ENCODE assay signal across 29 mouse cellular contexts in genomic region chr12:4836959-4837358, GRCm38 (mm10). TPM values are rescaled to one million over a fixed set of nuclear protein-coding genes. Genes with fewer than 3 reads are reported as not detected.
DNase-seq lines count a peak whose midpoint lies in the region; ATAC-seq lines count a peak whose summit lies in the region.
"Had no signal": no experiment of that assay in that cellular context is flagged by ENCODE, and none has a peak within 500 bp of the region (broad histone marks: within the 10 kb centered on the region; RNA-seq: fewer than 3 reads in every experiment).

No protein-coding gene starts in this region.

- H3K36me3 ChIP-seq in intestine, embryonic 16.5 days (ENCODE audit: control insufficient read depth, insufficient read depth, low read length) = no peaks in the 10 kb centered on the region
- H3K36me3 ChIP-seq in intestine, embryonic 15.5 days = no peaks in the 10 kb centered on the region
- H3K36me3 ChIP-seq: forebrain, embryonic 12.5 days had no signal

- peaks cover 5% of the 10 kb centered on the region; the same call in 1 of the 2 replicates for H3K4me1 ChIP-seq in intestine, embryonic 16.5 days (ENCODE audit: control insufficient read depth, insufficient read depth, low read length)
- 0 out of 2 replicates have a peak, but pooled peaks cover 11% of the 10 kb centered on the region for H3K4me1 ChIP-seq in intestine, embryonic 15.5 days (replicated peaks)

- H3K27ac ChIP-seq in intestine, embryonic 16.5 days (ENCODE audit: low read length) = no peak overlapping the region
- no peak overlapping the region for H3K27ac ChIP-seq in intestine, embryonic 15.5 days
- H3K27ac ChIP-seq: embryonic facial prominence, embryonic 10.5 days; embryonic facial prominence, embryonic 13.5 days; forebrain, embryonic 12.5 days; forebrain, embryonic 15.5 days; gastrocnemius, adult 2 months; hindbrain, embryonic 10.5 days; hindbrain, embryonic 13.5 days had no signal

- 0 out of 2 replicates have a peak, but pooled peaks have one; percentile 22 for ATAC-seq in intestine, embryonic 16.5 days
- ATAC-seq in intestine, embryonic 15.5 days = no peak
- ATAC-seq: forebrain, embryonic 15.5 days; hindbrain, embryonic 16.5 days; intestine, postnatal 0 days had no signal

- no peak overlapping the region for H3K4me2 ChIP-seq in intestine, embryonic 16.5 days (ENCODE audit: low read depth, low read length)
- H3K4me2 ChIP-seq in intestine, embryonic 15.5 days (replicated peaks) = no peak overlapping the region
- H3K4me2 ChIP-seq: embryonic facial prominence, embryonic 13.5 days; forebrain, embryonic 12.5 days; forebrain, embryonic 15.5 days; heart, embryonic 11.5 days; hindbrain, embryonic 13.5 days had no signal

- H3K9ac ChIP-seq in intestine, embryonic 16.5 days (ENCODE audit: low read depth, low read length) = no peak overlapping the region
- H3K9ac ChIP-seq in intestine, embryonic 15.5 days = no peak overlapping the region
- H3K9ac ChIP-seq: embryonic facial prominence, embryonic 13.5 days; forebrain, embryonic 12.5 days; forebrain, embryonic 15.5 days; hindbrain, embryonic 13.5 days had no signal

- H3K4me3 ChIP-seq in intestine, embryonic 16.5 days (ENCODE audit: low read length) = no peak overlapping the region
- H3K4me3 ChIP-seq in intestine, embryonic 15.5 days (replicated peaks) = no peak overlapping the region
- H3K4me3 ChIP-seq: embryonic facial prominence, embryonic 10.5 days; embryonic facial prominence, embryonic 13.5 days; erythroblast, embryonic 14.5 days; forebrain, embryonic 12.5 days; forebrain, embryonic 15.5 days; gastrocnemius, adult 2 months; hindbrain, embryonic 10.5 days; hindbrain, embryonic 13.5 days had no signal

- H3K27me3 ChIP-seq in intestine, embryonic 16.5 days (replicated peaks; ENCODE audit: control insufficient read depth, insufficient read depth, low read length) = no peaks in the 10 kb centered on the region
- no peaks in the 10 kb centered on the region for H3K27me3 ChIP-seq in intestine, embryonic 15.5 days (replicated peaks)

- DNase-seq in adrenal gland, adult 2 months = peak; percentile 37
- no peak for DNase-seq in adrenal gland, adult 18-20 months (ENCODE audit: low spot score in 2 of 2)
- DNase-seq in MN1 (ENCODE audit: low spot score) = peak; percentile 89
- peak; percentile 49 for DNase-seq in adrenal gland, postnatal 14 days
- no peak for DNase-seq in kidney, adult 11 months
- no peak for DNase-seq in heart, postnatal 4 days
- DNase-seq: B cell, adult 2 months; cerebellum, adult 11-12 months; cerebellum, adult 8-10 months; cerebellum, postnatal 10 days; cerebellum, postnatal 36 days; embryo, embryonic 11 days; gastrocnemius, adult 2 months; gastrocnemius, postnatal 14 days; heart, adult 11 months; kidney, adult 9 months had no signal

- no peaks in the 10 kb centered on the region for H3K9me3 ChIP-seq in intestine, embryonic 16.5 days (ENCODE audit: control insufficient read depth, low read length)
- no peaks in the 10 kb centered on the region for H3K9me3 ChIP-seq in intestine, embryonic 15.5 days
- H3K9me3 ChIP-seq: embryonic facial prominence, embryonic 10.5 days; embryonic facial prominence, embryonic 13.5 days; forebrain, embryonic 12.5 days; forebrain, embryonic 15.5 days; G1E; hindbrain, embryonic 10.5 days; hindbrain, embryonic 13.5 days had no signal

- WGBS in intestine, embryonic 16.5 days = 13% methylated on average over 4 of the region's 4 CpGs
- 11% methylated on average over 4 of the region's 4 CpGs for WGBS in intestine, embryonic 15.5 days

RNA-seq across cellular contexts. Expression of gene Fkbp1b, which starts 4.4 kb away (rescaled TPM):
- 1 to 10 TPM; 4.2 to 9.6 TPM for total RNA-seq in adrenal gland, adult 2 months (2021)
- polyA plus RNA-seq in adrenal gland, adult 2 months (2012; rRNA removed) = 5.2 and 8.9 TPM in 2 replicates
- total RNA-seq in adrenal gland, adult 18-20 months (2021) = 1 to 10 TPM; 4.4 to 7.7 TPM
- 7.1 and 8.2 TPM in 2 replicates for polyA plus RNA-seq in intestine, embryonic 16.5 days (2015; fragmentation: Nextera tagmentation; extraction: Ambion mirVana)
- polyA plus RNA-seq in intestine, embryonic 15.5 days (2015; fragmentation: Nextera tagmentation; extraction: Ambion mirVana) = 8.7 and 9.7 TPM in 2 replicates
- 8.9 and 17.7 TPM in 2 replicates for total RNA-seq in adrenal gland, postnatal 14 days (2021)
- total RNA-seq in heart, postnatal 4 days (2021) = 1 to 10 TPM; 4.0 to 8.8 TPM

RNA-seq across cellular contexts. Expression of gene Wdcp, which starts 6.1 kb away (rescaled TPM):
- total RNA-seq in adrenal gland, adult 2 months (2021) = 1 to 10 TPM; 7.1 to 7.7 TPM
- polyA plus RNA-seq in adrenal gland, adult 2 months (2012; rRNA removed) = 3.5 and 3.8 TPM in 2 replicates
- total RNA-seq in adrenal gland, adult 18-20 months (2021) = 1 to 10 TPM; 8.5 to 8.9 TPM
- polyA plus RNA-seq in intestine, embryonic 16.5 days (2015; fragmentation: Nextera tagmentation; extraction: Ambion mirVana) = 11.0 and 12.4 TPM in 2 replicates
- 15.3 and 15.7 TPM in 2 replicates for polyA plus RNA-seq in intestine, embryonic 15.5 days (2015; fragmentation: Nextera tagmentation; extraction: Ambion mirVana)
- total RNA-seq in adrenal gland, postnatal 14 days (2021) = 9.9 and 10.0 TPM in 2 replicates
- total RNA-seq in heart, postnatal 4 days (2021) = 10 to 100 TPM in 1 of 2 experiments, 1 to 10 TPM in 1; 9.3 to 11.4 TPM

RNA-seq across cellular contexts. Expression of gene Sf3b6, which starts 19.6 kb away (rescaled TPM):
- 100 to 1,000 TPM; 117 to 145 TPM for total RNA-seq in adrenal gland, adult 2 months (2021)
- 7.1 and 9.4 TPM in 2 replicates for polyA plus RNA-seq in adrenal gland, adult 2 months (2012; rRNA removed)
- 100 to 1,000 TPM in 1 of 2 experiments, 10 to 100 TPM in 1; 94.2 to 110 TPM for total RNA-seq in adrenal gland, adult 18-20 months (2021)
- polyA plus RNA-seq in intestine, embryonic 16.5 days (2015; fragmentation: Nextera tagmentation; extraction: Ambion mirVana) = 169 and 193 TPM in 2 replicates
- 203 and 231 TPM in 2 replicates for polyA plus RNA-seq in intestine, embryonic 15.5 days (2015; fragmentation: Nextera tagmentation; extraction: Ambion mirVana)
- total RNA-seq in adrenal gland, postnatal 14 days (2021) = 106 and 114 TPM in 2 replicates
- 10 to 100 TPM; 69.2 to 70.5 TPM for total RNA-seq in heart, postnatal 4 days (2021)

RNA-seq across cellular contexts. Expression of gene Mfsd2b, which starts 37.2 kb away (rescaled TPM):
- total RNA-seq in adrenal gland, adult 2 months (2021) = under 1 TPM; 0.55 to 0.61 TPM
- 1.0 and 2.3 TPM in 2 replicates for polyA plus RNA-seq in adrenal gland, adult 2 months (2012; rRNA removed)
- under 1 TPM; 0.89 to 0.99 TPM for total RNA-seq in adrenal gland, adult 18-20 months (2021)
- polyA plus RNA-seq in intestine, embryonic 16.5 days (2015; fragmentation: Nextera tagmentation; extraction: Ambion mirVana) = 1.3 and 1.7 TPM in 2 replicates
- 1.1 and 1.4 TPM in 2 replicates for polyA plus RNA-seq in intestine, embryonic 15.5 days (2015; fragmentation: Nextera tagmentation; extraction: Ambion mirVana)
- 1.6 and 3.3 TPM in 2 replicates for total RNA-seq in adrenal gland, postnatal 14 days (2021)
- total RNA-seq in heart, postnatal 4 days (2021) = 1 to 10 TPM; 1.3 to 1.6 TPM

Comparison
In these comparisons a context has a peak if more than half of its experiments do, and no peak if none do; other contexts are left out.
1. DNase-seq: peak in adrenal gland, adult 2 months (single experiment), MN1 (single experiment) and adrenal gland, postnatal 14 days (single experiment); none in adrenal gland, adult 18-20 months (0 of 2), kidney, adult 11 months (single experiment) and heart, postnatal 4 days (single experiment).